Mouse (Mus musculus): ENCODE data around the gene Zfp513. TPM values are rescaled to one million over a fixed set of nuclear protein-coding genes. Genes with fewer than 3 reads are reported as not detected.

Gene Zfp513
- polyA plus RNA-seq, 1 experiment from 2014 or later, result 2.3 TPM

GRCm38 (mm10) chr5:31154152-31154553, 48.0 kb downstream of the Zfp513 start, which contains the start of gene Mpv17:
Gene Mpv17 (minus strand): TSS chr5:31154251.
- DNase-seq (peak; percentile 69), ATAC-seq (ENCODE audit: low read depth) (peak; percentile 94)
- H3K4me3 ChIP-seq (replicated peaks), result peak within 1 kb of the TSS; percentile 72
- peak within 1 kb of the TSS; percentile 20 for H3K27ac ChIP-seq
- H3K4me1 ChIP-seq (replicated peaks), result peaks cover 26% of the 10 kb centered on the region
- WGBS (ENCODE audit: insufficient replicate concordance), result under 1% methylated on average over 19 of the region's 19 CpGs
- peak within 1 kb of the TSS; percentile 75 for H3K4me2 ChIP-seq
- peak within 1 kb of the TSS; percentile 77 for H3K9ac ChIP-seq
- H3K27me3 ChIP-seq, result no peaks in the 10 kb centered on the region
- no peaks in the 10 kb centered on the region for H3K9me3 ChIP-seq (replicated peaks)
- H3K36me3 ChIP-seq, result peaks cover 34% of the 10 kb centered on the region

- Histone ChIP-seq H3K27me3 (no peaks in the 10 kb centered on the region), H3K36me3 (peaks cover 29% of the 10 kb centered on the region), H3K9ac (peak overlapping the region; percentile 77), H3K4me1 (replicated peaks) (peaks cover 26% of the 10 kb centered on the region), H3K27ac (no peak overlapping the region), H3K4me2 (peak overlapping the region; percentile 75), H3K9me3 (replicated peaks) (no peaks in the 10 kb centered on the region), H3K4me3 (replicated peaks) (peak overlapping the region; percentile 72)
- DNase-seq, result no peak
- WGBS (ENCODE audit: insufficient replicate concordance), result 34% methylated on average over 6 of the region's 6 CpGs
- peak; percentile 7; the same call in 1 of the 2 replicates for ATAC-seq (ENCODE audit: low read depth)
Observed at GRCm38 (mm10) chr5:31153516-31154151, 48.5 kb downstream of the Zfp513 start.

GRCm38 (mm10) chr5:31151746-31152145, 50.4 kb downstream of the Zfp513 start:
- H3K4me1 ChIP-seq (replicated peaks), result peaks cover 26% of the 10 kb centered on the region
- H3K27me3 ChIP-seq, result no peaks in the 10 kb centered on the region
- peaks cover 10% of the 10 kb centered on the region for H3K36me3 ChIP-seq
- H3K27ac ChIP-seq, result no peak overlapping the region
- H3K9ac ChIP-seq, result no peak overlapping the region
- DNase-seq (no peak), ATAC-seq (ENCODE audit: low read depth) (no peak)
- H3K9me3 ChIP-seq (replicated peaks), result no peaks in the 10 kb centered on the region
- no peak overlapping the region for H3K4me2 ChIP-seq
- no peak overlapping the region for H3K4me3 ChIP-seq (replicated peaks)
- 80% methylated on average over 3 of the region's 3 CpGs for WGBS (ENCODE audit: insufficient replicate concordance)

GRCm38 (mm10) chr5:31149781-31150180, 52.3 kb downstream of the Zfp513 start:
- H3K9me3 ChIP-seq (replicated peaks), result no peaks in the 10 kb centered on the region
- H3K27ac ChIP-seq, result no peak overlapping the region
- peaks cover 7% of the 10 kb centered on the region for H3K36me3 ChIP-seq
- 79% methylated on average over 4 of the region's 4 CpGs for WGBS (ENCODE audit: insufficient replicate concordance)
- ATAC-seq (ENCODE audit: low read depth), result no peak
- DNase-seq, result no peak
- no peak overlapping the region for H3K4me2 ChIP-seq
- H3K9ac ChIP-seq, result no peak overlapping the region
- no peaks in the 10 kb centered on the region for H3K27me3 ChIP-seq
- H3K4me1 ChIP-seq (replicated peaks), result peaks cover 23% of the 10 kb centered on the region
- no peak overlapping the region for H3K4me3 ChIP-seq (replicated peaks)

Other genes with a start within 250 kb of the Zfp513 start
- gene Preb, start 241.9 kb downstream of the Zfp513 start, polyA plus RNA-seq (2015; fragmentation: Nextera tagmentation; extraction: Ambion mirVana), result 91.6 and 97.5 TPM in 2 replicates
- 0.03 and 0.07 TPM in 2 replicates for gene Tcf23, start 233.6 kb downstream of the Zfp513 start, polyA plus RNA-seq (2015; fragmentation: Nextera tagmentation; extraction: Ambion mirVana)
- 46.7 and 50.3 TPM in 2 replicates for gene Atraid, start 154.0 kb downstream of the Zfp513 start, polyA plus RNA-seq (2015; fragmentation: Nextera tagmentation; extraction: Ambion mirVana)
- gene Slc5a6, start 153.4 kb downstream of the Zfp513 start, polyA plus RNA-seq (2015; fragmentation: Nextera tagmentation; extraction: Ambion mirVana), result 4.0 and 4.7 TPM in 2 replicates
- gene Cad, start 147.5 kb downstream of the Zfp513 start, polyA plus RNA-seq (2015; fragmentation: Nextera tagmentation; extraction: Ambion mirVana), result 20.1 and 25.5 TPM in 2 replicates
- not detected in 2 replicates for gene Dnajc5g, start 96.0 kb downstream of the Zfp513 start, polyA plus RNA-seq (2015; fragmentation: Nextera tagmentation; extraction: Ambion mirVana)
- 0.36 and 0.45 TPM in 2 replicates for gene Slc30a3, start 94.1 kb downstream of the Zfp513 start, polyA plus RNA-seq (2015; fragmentation: Nextera tagmentation; extraction: Ambion mirVana)
- gene Trim54, start 85.6 kb downstream of the Zfp513 start, polyA plus RNA-seq (2015; fragmentation: Nextera tagmentation; extraction: Ambion mirVana), result 0.13 TPM in 2 replicates
- not detected in 2 replicates for gene Ucn, start 63.5 kb downstream of the Zfp513 start, polyA plus RNA-seq (2015; fragmentation: Nextera tagmentation; extraction: Ambion mirVana)
- 18.9 and 19.9 TPM in 2 replicates for gene Mpv17, start 48.1 kb downstream of the Zfp513 start, polyA plus RNA-seq (2015; fragmentation: Nextera tagmentation; extraction: Ambion mirVana)
- gene Gm29609, start 22.4 kb downstream of the Zfp513 start, polyA plus RNA-seq (2015; fragmentation: Nextera tagmentation; extraction: Ambion mirVana), result 0.36 and 0.52 TPM in 2 replicates
- 31.5 and 37.0 TPM in 2 replicates for gene Gtf3c2, start 22.2 kb downstream of the Zfp513 start, polyA plus RNA-seq (2015; fragmentation: Nextera tagmentation; extraction: Ambion mirVana)
- 49.6 and 49.7 TPM in 2 replicates for gene Snx17, start 9.1 kb downstream of the Zfp513 start, polyA plus RNA-seq (2015; fragmentation: Nextera tagmentation; extraction: Ambion mirVana)
- gene Eif2b4, start 8.9 kb downstream of the Zfp513 start, polyA plus RNA-seq (2015; fragmentation: Nextera tagmentation; extraction: Ambion mirVana), result 57.1 and 64.0 TPM in 2 replicates
- gene Ppm1g, start 18.4 kb upstream of the Zfp513 start, polyA plus RNA-seq (2015; fragmentation: Nextera tagmentation; extraction: Ambion mirVana), result 169 and 174 TPM in 2 replicates
- 47.7 and 54.7 TPM in 2 replicates for gene Nrbp1, start 38.6 kb upstream of the Zfp513 start, polyA plus RNA-seq (2015; fragmentation: Nextera tagmentation; extraction: Ambion mirVana)
- gene Gm9970, start 38.9 kb upstream of the Zfp513 start, polyA plus RNA-seq (2015; fragmentation: Nextera tagmentation; extraction: Ambion mirVana), result not detected in 2 replicates
- gene Krtcap3, start 49.4 kb upstream of the Zfp513 start, polyA plus RNA-seq (2015; fragmentation: Nextera tagmentation; extraction: Ambion mirVana), result 3.4 and 4.4 TPM in 2 replicates
- gene Ift172, start 88.8 kb upstream of the Zfp513 start, polyA plus RNA-seq (2015; fragmentation: Nextera tagmentation; extraction: Ambion mirVana), result 4.4 and 6.7 TPM in 2 replicates
- 5.8 and 6.7 TPM in 2 replicates for gene Fndc4, start 93.8 kb upstream of the Zfp513 start, polyA plus RNA-seq (2015; fragmentation: Nextera tagmentation; extraction: Ambion mirVana)
- gene Gckr, start 95.1 kb upstream of the Zfp513 start, polyA plus RNA-seq (2015; fragmentation: Nextera tagmentation; extraction: Ambion mirVana), result 10.8 and 13.8 TPM in 2 replicates

Measured in liver, embryonic 13.5 days (tissue).